Mouse (Mus musculus) heart, embryonic 14.5 days (tissue): Measurements from ENCODE around the gene Cyp4f37. TPM values are rescaled to one million over a fixed set of nuclear protein-coding genes. Genes with fewer than 3 reads are reported as not detected.

Experiments used
- ATAC-seq: fragments of 200-750 bp; cut with Nextera tagmentation; 2 replicates; pipeline ENCODE4 v1.8.0; 2017; ENCODE audit warnings: low read depth, moderate TSS enrichment; ENCODE audit not compliant: insufficient number of reproducible peaks, insufficient read depth, low FRiP score
- H3K27ac ChIP-seq, 2 experiments: fragments of 200-500 bp in 1 of 2; fragments of 300-500 bp in 1 of 2; sonication (generic) in 1 of 2; replicated peaks in 1 of 2; 2 replicates each; pipeline ENCODE4 v1.5.1; 2012 to 2014; ENCODE audit warnings: low read depth in 2 of 2, low read length in 2 of 2, control low read depth in 1 of 2, mild to moderate bottlenecking in 1 of 2, mixed read lengths in 1 of 2; ENCODE audit not compliant: control insufficient read depth in 1 of 2, insufficient read depth in 1 of 2
- H3K27me3 ChIP-seq: fragments of 300-500 bp; sonication (generic); 2 replicates; pipeline ENCODE4 v1.6.1; 2014; ENCODE audit warnings: mild to moderate bottlenecking, low read length, control low read depth; ENCODE audit not compliant: control insufficient read depth, insufficient read depth
- H3K36me3 ChIP-seq: fragments of 300-500 bp; sonication (generic); 2 replicates; pipeline ENCODE4 v1.6.1; 2014; ENCODE audit warnings: mild to moderate bottlenecking, control low read depth, low read length, mixed read lengths; ENCODE audit not compliant: control insufficient read depth, insufficient read depth
- H3K4me1 ChIP-seq, 2 experiments: fragments of 200-500 bp in 1 of 2; fragments of 300-500 bp in 1 of 2; sonication (generic) in 1 of 2; 2 replicates each; pipeline ENCODE4 v1.6.1; 2012 to 2014; ENCODE audit warnings: low read length in 2 of 2, control low read depth in 1 of 2, mixed read lengths in 1 of 2; ENCODE audit not compliant: control insufficient read depth in 2 of 2, insufficient read depth in 2 of 2
- H3K4me2 ChIP-seq: fragments of 300-500 bp; sonication (generic); 2 replicates; pipeline ENCODE4 v1.6.1; 2014; ENCODE audit warnings: mild to moderate bottlenecking, low read length
- H3K4me3 ChIP-seq, 2 experiments: fragments of 200-500 bp in 1 of 2; fragments of 300-500 bp in 1 of 2; sonication (generic) in 1 of 2; 2 replicates each; pipeline ENCODE4 v1.5.1; 2012 to 2014; ENCODE audit warnings: low read length in 2 of 2, mild to moderate bottlenecking in 2 of 2, control low read depth in 1 of 2, low read depth in 1 of 2, moderate library complexity in 1 of 2; ENCODE audit not compliant: control insufficient read depth in 1 of 2, insufficient read depth in 1 of 2
- H3K9ac ChIP-seq: fragments of 300-500 bp; sonication (generic); 2 replicates; pipeline ENCODE4 v1.6.1; 2014; ENCODE audit warnings: mild to moderate bottlenecking, low read length
- H3K9me3 ChIP-seq: fragments of 300-500 bp; sonication (generic); 2 replicates; pipeline ENCODE4 v1.6.1; 2016; ENCODE audit warnings: low read length, control low read depth; ENCODE audit not compliant: control insufficient read depth
- WGBS: fragments of 180-500 bp; shearing (Covaris S2); extraction: QIAGEN DNeasy Blood & Tissue Kit; methylation state at CpG from one replicate; pipeline ENCODE4 v1.1.7; 2014; 5-methylcytosine and 5-hydroxymethylcytosine counted together
- polyA plus RNA-seq: library from polyadenylated mRNA; unstranded; fragments of >200 nt; fragmentation: Nextera tagmentation; extraction: Ambion mirVana; gene quantifications from 2 replicates; pipeline ENCODE4 v1.2.1, GENCODE M21; 2014

The Cyp4f37 gene
- polyA plus RNA-seq, 1 experiment from 2014 or later = not detected

DNA sequence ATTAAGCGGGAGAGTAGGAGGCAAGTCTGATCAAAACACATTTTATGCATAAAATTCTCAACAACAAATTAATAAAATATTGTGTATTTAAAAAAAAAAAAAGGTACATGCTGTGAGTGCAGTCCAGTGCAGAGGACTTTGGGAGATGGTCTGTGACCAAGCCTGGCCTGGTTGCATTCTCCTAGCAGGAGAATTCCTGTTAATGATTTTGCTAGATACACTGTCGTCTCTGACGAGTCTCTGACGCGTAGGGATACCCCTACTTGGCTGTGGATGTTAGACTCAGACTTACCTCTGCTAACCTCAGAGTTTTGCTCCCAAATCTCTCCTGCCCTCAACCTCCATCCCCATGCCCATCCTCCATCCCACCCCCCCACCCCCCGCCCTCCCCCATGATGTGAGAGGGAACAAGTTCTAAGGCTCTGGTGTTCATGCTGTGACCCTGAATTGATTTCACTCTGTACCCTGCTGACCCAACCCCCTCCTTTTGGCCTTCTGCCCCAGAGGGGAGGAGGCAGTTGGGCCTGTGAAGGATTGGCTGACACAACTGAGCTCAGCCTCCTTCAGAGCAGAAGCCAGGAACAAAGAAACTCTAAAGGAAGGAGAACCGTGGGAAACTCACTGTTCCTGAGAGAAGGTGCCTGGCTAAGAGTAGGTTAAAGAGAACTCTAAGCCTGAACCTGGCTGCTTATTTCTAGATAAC lies 64.1 kb downstream of the Cyp4f37 start, which contains the start of gene Cyp4f15:
Gene Cyp4f15, plus strand, starts transcription at position 580 of the 703 bp plus-strand sequence.
- no peak for ATAC-seq
- no peaks in the 10 kb centered on the region for H3K9me3 ChIP-seq
- no peaks in the 10 kb centered on the region for H3K4me1 ChIP-seq
- no peak within 1 kb of the TSS for H3K4me2 ChIP-seq
- no peaks in the 10 kb centered on the region for H3K36me3 ChIP-seq
- no peak within 1 kb of the TSS for H3K4me3 ChIP-seq
- H3K27me3 ChIP-seq = no peaks in the 10 kb centered on the region
- 19% methylated on average over 7 of the region's 7 CpGs for WGBS
- H3K27ac ChIP-seq = no peak within 1 kb of the TSS
- no peak within 1 kb of the TSS for H3K9ac ChIP-seq

Other genes with a start within 250 kb of the Cyp4f37 start
- gene Wiz, start 231.9 kb upstream of the Cyp4f37 start, polyA plus RNA-seq = 18.2 and 19.5 TPM in 2 replicates
- 0.67 and 0.76 TPM in 2 replicates for gene Rasal3, start 217.7 kb upstream of the Cyp4f37 start, polyA plus RNA-seq
- gene Pglyrp2, start 197.1 kb upstream of the Cyp4f37 start, polyA plus RNA-seq = not detected in 2 replicates
- 0.42 and 0.74 TPM in 2 replicates for gene Cyp4f39, start 168.6 kb upstream of the Cyp4f37 start, polyA plus RNA-seq
- 8.3 and 8.6 TPM in 2 replicates for gene Cyp4f17, start 115.3 kb upstream of the Cyp4f37 start, polyA plus RNA-seq
- gene Cyp4f16, start 84.8 kb upstream of the Cyp4f37 start, polyA plus RNA-seq = 13.8 and 15.2 TPM in 2 replicates
- gene Cyp4f40, start 37.6 kb downstream of the Cyp4f37 start, polyA plus RNA-seq = not detected in 2 replicates
- gene Cyp4f15, start 64.3 kb downstream of the Cyp4f37 start, polyA plus RNA-seq = not detected in 2 replicates
- gene Zfp871, start 167.0 kb downstream of the Cyp4f37 start, polyA plus RNA-seq = 32.5 and 34.7 TPM in 2 replicates
- gene Zfp811, start 188.6 kb downstream of the Cyp4f37 start, polyA plus RNA-seq = 0.74 and 1.3 TPM in 2 replicates
- 9.1 and 13.0 TPM in 2 replicates for gene Zfp799, start 209.0 kb downstream of the Cyp4f37 start, polyA plus RNA-seq